Mouse (Mus musculus): ENCODE data around the gene Snai3.

Gene Snai3

GRCm38 (mm10) chr8:122431694-122432442, 28.7 kb downstream of the Snai3 start:
- in situ Hi-C loops (cut with MboI, MseI): loop anchor here (5.0 kb wide), 2 partner anchors 40 to 150 kb away; partner anchors contain the start of gene Zfpm1

GRCm38 (mm10) chr8:122430646-122431045, 29.9 kb downstream of the Snai3 start:
- in situ Hi-C loops (cut with MboI, MseI): loop anchor here (5.0 kb wide), 2 partner anchors 42 to 148 kb away; partner anchors contain the start of gene Zfpm1

- in situ Hi-C loops (cut with MboI, MseI): loop anchor here (5.0 kb wide), 2 partner anchors 42 to 148 kb away; partner anchors contain the start of gene Zfpm1
Measured at GRCm38 (mm10) chr8:122430058-122430636, 30.4 kb downstream of the Snai3 start.

GRCm38 (mm10) chr8:122428163-122428562, 32.4 kb downstream of the Snai3 start:
- in situ Hi-C loops (cut with MboI, MseI): no loop called here

GRCm38 (mm10) chr8:122427607-122428006, 32.9 kb downstream of the Snai3 start:
- in situ Hi-C loops (cut with MboI, MseI): no loop called here

GRCm38 (mm10) chr8:122426145-122426544, 34.4 kb downstream of the Snai3 start:
- in situ Hi-C loops (cut with MboI, MseI): no loop called here

GRCm38 (mm10) chr8:122423659-122424058, 36.9 kb downstream of the Snai3 start:
- in situ Hi-C loops (cut with MboI, MseI): no loop called here

- in situ Hi-C loops (cut with MboI, MseI): no loop called here
Measured at GRCm38 (mm10) chr8:122423217-122423616, 37.3 kb downstream of the Snai3 start.

GRCm38 (mm10) chr8:122421376-122422070, 39.0 kb downstream of the Snai3 start, which contains the start of gene Il17c:
Gene Il17c (plus strand): TSS chr8:122422020.
- in situ Hi-C loops (cut with MboI, MseI): no loop called here

- in situ Hi-C loops (cut with MboI, MseI): no loop called here
Measured at GRCm38 (mm10) chr8:122419881-122420555, 40.5 kb downstream of the Snai3 start.

- in situ Hi-C loops (cut with MboI, MseI): no loop called here
Measured at GRCm38 (mm10) chr8:122415554-122415953, 45.0 kb downstream of the Snai3 start.

GRCm38 (mm10) chr8:122414311-122414710, 46.2 kb downstream of the Snai3 start:
- in situ Hi-C loops (cut with MboI, MseI): no loop called here

GRCm38 (mm10) chr8:122407678-122408077, 52.9 kb downstream of the Snai3 start:
- in situ Hi-C loops (cut with MboI, MseI): no loop called here

- in situ Hi-C loops (cut with MboI, MseI): no loop called here
Measured at GRCm38 (mm10) chr8:122405146-122405805, 55.3 kb downstream of the Snai3 start.

All from regulatory T cell (primary cell).